Mouse (Mus musculus) C2C12 (cell line): Measurements from ENCODE around the gene Drosha. TPM values are rescaled to one million over a fixed set of nuclear protein-coding genes. Genes with fewer than 3 reads are reported as not detected.

Source experiments
- H3K27me3 ChIP-seq: one replicate; pipeline ENCODE4 v1.6.1; 2011; ENCODE audit not compliant: control insufficient read depth, insufficient read depth, insufficient read length
- H3K36me3 ChIP-seq: one replicate; pipeline ENCODE4 v1.6.1; 2011; ENCODE audit not compliant: control insufficient read depth, insufficient read depth
- H3K4me3 ChIP-seq: one replicate; pipeline ENCODE4 v1.5.1; 2011; ENCODE audit warnings: mild to moderate bottlenecking, control low read depth; ENCODE audit not compliant: poor library complexity, insufficient read depth, severe bottlenecking
- H3K79me2 ChIP-seq: one replicate; pipeline ENCODE4 v1.6.1; 2011; ENCODE audit not compliant: control insufficient read depth, insufficient read depth
- H3K79me3 ChIP-seq: one replicate; pipeline ENCODE4 v1.6.1; 2011; ENCODE audit warnings: low read depth, control low read depth
- H3ac ChIP-seq: one replicate; pipeline ENCODE3; 2011; ENCODE audit warnings: low read depth; ENCODE audit not compliant: control insufficient read depth, insufficient read length
- CEBPB ChIP-seq: IDR thresholded peaks from one replicate; pipeline ENCODE4 v1.6.1; 2011; ENCODE audit warnings: low read depth, mild to moderate bottlenecking, control low read depth, moderate library complexity
- CTCF ChIP-seq: IDR thresholded peaks from one replicate; pipeline ENCODE4 v1.5.1; 2011; ENCODE audit not compliant: control insufficient read depth, insufficient read depth, insufficient read length
- FOSL1 ChIP-seq: IDR thresholded peaks from one replicate; pipeline ENCODE4 v1.8.0; 2011; ENCODE audit warnings: mild to moderate bottlenecking, low read length; ENCODE audit not compliant: poor library complexity, insufficient read depth, severe bottlenecking
- MAX ChIP-seq: IDR thresholded peaks from one replicate; pipeline ENCODE4 v1.6.1; 2011; ENCODE audit warnings: mild to moderate bottlenecking, control low read depth
- MYOD1 ChIP-seq: IDR thresholded peaks from one replicate; pipeline ENCODE4 v1.6.1; 2011; ENCODE audit warnings: low read depth; ENCODE audit not compliant: control insufficient read depth, insufficient read length
- MYOG ChIP-seq: IDR thresholded peaks from one replicate; pipeline ENCODE4 v1.6.1; 2011; ENCODE audit not compliant: control insufficient read depth, insufficient read length; ENCODE audit errors: extremely low read depth
- USF1 ChIP-seq: IDR thresholded peaks from one replicate; pipeline ENCODE4 v1.6.1; 2011; ENCODE audit warnings: low read depth, mild to moderate bottlenecking, control low read depth, moderate library complexity
- polyA plus RNA-seq: library from polyadenylated mRNA; unstranded; fragments of >200 nt; fragmentation: generic; extraction: Trizol; gene quantifications from one replicate; pipeline ENCODE4 v1.2.1, GENCODE M21; 2012; ENCODE audit warnings: missing spikeins

The Drosha gene
- polyA plus RNA-seq, 1 experiment: 42.0 TPM

DNA sequence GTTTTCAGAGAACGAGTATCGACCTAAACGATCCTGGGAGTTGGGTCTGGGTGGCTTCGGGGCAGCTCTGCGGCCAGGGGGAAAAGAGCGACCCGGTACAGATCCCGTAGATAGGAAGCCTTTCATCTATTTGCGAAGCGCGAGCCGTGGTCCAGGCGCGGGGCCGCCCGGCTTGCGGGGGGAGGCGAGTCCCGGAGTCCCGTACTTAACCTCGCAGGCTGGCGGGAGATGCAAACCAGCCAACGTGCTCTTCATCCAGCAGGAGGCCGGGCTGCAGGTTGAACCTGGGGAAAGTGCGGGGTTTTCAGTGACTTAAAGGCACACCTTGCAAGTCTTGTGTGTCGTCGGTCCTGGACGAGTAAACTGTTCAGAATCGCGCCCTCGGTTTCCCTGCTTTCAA lies 350 bp downstream of the Drosha start:
- Histone ChIP-seq H3K79me2 (peaks cover 49% of the 10 kb centered on the region), H3K36me3 (peaks cover 64% of the 10 kb centered on the region), H3K79me3 (peaks cover 25% of the 10 kb centered on the region), H3K4me3 (peak overlapping the region; percentile 98), H3K27me3 (no peaks in the 10 kb centered on the region), H3ac (peak overlapping the region; percentile 98)
- TF ChIP-seq CEBPB (no peak), MYOG (no peak), MYOD1 (no peak), USF1 (no peak)

GRCm38 (mm10) chr15:12825408-12825807 lies 793 bp downstream of the Drosha start:
- TF ChIP-seq CTCF (no peak), MAX (no peak)
- peaks cover 60% of the 10 kb centered on the region for H3K36me3 ChIP-seq

DNA sequence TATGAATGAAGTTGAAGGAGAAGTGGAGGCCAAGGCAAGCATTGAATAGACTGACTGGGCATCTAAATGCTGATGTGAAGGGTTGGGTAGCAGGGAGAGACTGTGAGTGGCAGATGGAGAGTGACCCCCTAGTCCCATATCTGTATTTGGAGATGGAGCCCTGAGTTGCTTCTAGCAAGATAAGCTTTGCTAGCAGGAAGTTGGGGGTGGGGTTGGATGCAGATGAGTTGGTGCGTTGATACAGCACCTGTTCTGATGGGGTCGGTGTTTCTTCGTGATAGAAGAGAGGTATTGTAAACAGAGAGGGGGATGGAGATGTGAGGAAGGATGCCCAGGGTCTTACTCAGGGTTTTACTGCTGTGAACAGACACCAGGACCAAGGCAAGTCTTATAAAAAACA lies 5.3 kb downstream of the Drosha start:
- Histone ChIP-seq H3K36me3 (peaks cover 58% of the 10 kb centered on the region), H3ac (no peak overlapping the region), H3K4me3 (no peak overlapping the region), H3K27me3 (no peaks in the 10 kb centered on the region), H3K79me3 (peaks cover 17% of the 10 kb centered on the region), H3K79me2 (peaks cover 25% of the 10 kb centered on the region)
- TF ChIP-seq FOSL1: no peak

More at GRCm38 (mm10) chr15:12825408-12825807, 793 bp downstream of the Drosha start:
- H3K27me3 ChIP-seq: no peaks in the 10 kb centered on the region
- H3K79me3 ChIP-seq: peaks cover 25% of the 10 kb centered on the region
- peak overlapping the region; percentile 98 for H3K4me3 ChIP-seq
- peak overlapping the region; percentile 98 for H3ac ChIP-seq
- peaks cover 49% of the 10 kb centered on the region for H3K79me2 ChIP-seq

DNA sequence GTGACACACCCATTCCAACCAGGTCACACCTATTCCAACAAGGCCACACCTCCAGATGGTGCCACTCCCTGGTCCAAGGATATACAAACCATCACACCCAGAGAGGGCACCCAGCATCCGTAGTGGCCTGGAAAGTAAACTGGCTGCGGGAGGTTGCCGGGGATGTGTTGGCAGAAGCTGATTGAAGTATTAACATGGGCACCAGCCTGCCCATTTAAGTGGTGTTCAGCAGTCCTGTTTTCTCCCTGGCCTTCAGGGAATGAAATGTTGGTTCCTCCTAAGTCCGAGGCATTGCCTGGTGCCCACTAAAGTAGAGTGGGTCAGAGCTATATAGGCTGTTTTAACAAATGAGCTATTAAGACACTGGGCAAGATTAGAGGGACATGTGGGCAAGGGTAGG lies 8.0 kb downstream of the Drosha start:
- no peak overlapping the region for H3K4me3 ChIP-seq
- peaks cover 2% of the 10 kb centered on the region for H3K79me3 ChIP-seq
- peaks cover 75% of the 10 kb centered on the region for H3K36me3 ChIP-seq
- no peak overlapping the region for H3ac ChIP-seq
- no peaks in the 10 kb centered on the region for H3K79me2 ChIP-seq
- no peak for TF ChIP-seq MAX
- TF ChIP-seq MYOD1: no peak
- no peak for TF ChIP-seq USF1
- no peak for TF ChIP-seq CTCF
- TF ChIP-seq CEBPB: no peak
- TF ChIP-seq MYOG: no peak
- no peak for TF ChIP-seq FOSL1
- no peaks in the 10 kb centered on the region for H3K27me3 ChIP-seq

- TF ChIP-seq MAX: no peak
- TF ChIP-seq FOSL1: no peak
- no peak for TF ChIP-seq MYOG
- TF ChIP-seq USF1: no peak
- no peak for TF ChIP-seq CEBPB
- no peak for TF ChIP-seq CTCF
- TF ChIP-seq MYOD1: no peak
- H3ac ChIP-seq: no peak overlapping the region
- no peaks in the 10 kb centered on the region for H3K27me3 ChIP-seq
- H3K79me2 ChIP-seq: no peaks in the 10 kb centered on the region
- peaks cover 74% of the 10 kb centered on the region for H3K36me3 ChIP-seq
- H3K4me3 ChIP-seq: no peak overlapping the region
- peaks cover under 1% of the 10 kb centered on the region for H3K79me3 ChIP-seq
Measured at GRCm38 (mm10) chr15:12833385-12833784, 8.8 kb downstream of the Drosha start.

DNA sequence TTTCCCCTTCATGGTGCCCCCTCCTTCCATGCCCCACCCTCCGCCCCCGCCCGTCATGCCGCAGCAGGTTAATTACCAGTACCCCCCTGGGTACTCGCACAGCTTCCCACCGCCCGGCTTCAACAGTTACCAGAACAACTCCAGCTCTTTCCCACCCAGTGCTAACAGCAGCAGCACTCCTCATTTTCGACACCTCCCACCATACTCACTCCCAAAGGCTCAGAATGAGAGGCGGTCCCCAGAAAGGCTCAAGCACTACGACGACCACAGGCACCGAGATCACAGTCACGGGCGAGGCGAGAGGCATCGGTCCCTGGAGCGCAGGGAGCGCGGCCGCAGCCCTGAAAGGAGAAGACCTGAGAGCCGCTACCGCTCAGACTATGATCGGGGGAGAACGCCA lies 9.6 kb downstream of the Drosha start:
- Histone ChIP-seq H3K79me2 (no peaks in the 10 kb centered on the region), H3K36me3 (peaks cover 74% of the 10 kb centered on the region), H3ac (no peak overlapping the region), H3K27me3 (no peaks in the 10 kb centered on the region), H3K79me3 (no peaks in the 10 kb centered on the region), H3K4me3 (no peak overlapping the region)
- TF ChIP-seq CEBPB (no peak), FOSL1 (no peak), MYOD1 (no peak), USF1 (no peak), MAX (no peak), MYOG (no peak), CTCF (no peak)
